Mouse (Mus musculus) CH12.LX (cell line): ENCODE results near the gene Gp5. TPM values are rescaled to one million over a fixed set of nuclear protein-coding genes. Genes with fewer than 3 reads are reported as not detected.

Source experiments
- DNase-seq: peaks from one replicate; pipeline ENCODE4 v3.0.0-alpha.2; 2013; ENCODE audit errors: extremely low read depth
- H3K27ac ChIP-seq: 2 replicates; pipeline ENCODE4 v1.5.1; 2012; ENCODE audit warnings: low read depth, mild to moderate bottlenecking, control low read depth, moderate library complexity; ENCODE audit not compliant: insufficient read depth
- H3K27me3 ChIP-seq: replicated peaks from 2 replicates; pipeline ENCODE3; 2012; ENCODE audit warnings: inconsistent platforms
- H3K36me3 ChIP-seq, 2 experiments: replicated peaks in 1 of 2; 2 replicates each; pipeline versions ENCODE3 to v1.6.1; 2012; ENCODE audit warnings: inconsistent platforms in 1 of 2, low read length in 1 of 2, mild to moderate bottlenecking in 1 of 2, mixed read lengths in 1 of 2, moderate library complexity in 1 of 2; ENCODE audit not compliant: control insufficient read depth in 1 of 2, insufficient read depth in 1 of 2
- H3K4me1 ChIP-seq, 2 experiments: 2 replicates each; pipeline ENCODE4 v1.6.1; 2012; ENCODE audit warnings: inconsistent platforms in 1 of 2, moderate library complexity in 1 of 2; ENCODE audit not compliant: insufficient read depth in 2 of 2, control insufficient read depth in 1 of 2
- H3K4me2 ChIP-seq: 2 replicates; pipeline ENCODE4 v1.6.1; 2012; ENCODE audit warnings: low read depth, mild to moderate bottlenecking, control low read depth; ENCODE audit not compliant: poor library complexity, insufficient read depth, severe bottlenecking
- H3K4me3 ChIP-seq, 3 experiments: fragments of 150-350 bp in 1 of 3; sonication (generic) in 1 of 3; replicated peaks in 1 of 3; 2 replicates each; pipeline versions ENCODE3 to v1.5.1; 2011 to 2012; ENCODE audit warnings: low read depth in 2 of 3, low read length in 2 of 3, mild to moderate bottlenecking in 2 of 3, moderate library complexity in 2 of 3, control low read depth in 1 of 3, improper control_type of control experiment in 1 of 3, inconsistent platforms in 1 of 3, mixed read lengths in 1 of 3; ENCODE audit not compliant: poor library complexity in 1 of 3
- H3K79me2 ChIP-seq: replicated peaks from 2 replicates; pipeline ENCODE4 v1.6.1; 2012; ENCODE audit warnings: mild to moderate bottlenecking, moderate library complexity; ENCODE audit not compliant: control insufficient read depth, poor library complexity, insufficient read depth, severe bottlenecking; ENCODE audit errors: extremely low read depth
- H3K9ac ChIP-seq: 2 replicates; pipeline ENCODE4 v1.6.1; 2012; ENCODE audit warnings: low read depth, mild to moderate bottlenecking, control low read depth, moderate library complexity; ENCODE audit not compliant: insufficient read depth
- H3K9me3 ChIP-seq: replicated peaks from 2 replicates; pipeline ENCODE3; 2012; ENCODE audit warnings: low read length, inconsistent platforms, mixed read lengths
- BHLHE40 ChIP-seq: IDR thresholded peaks from 2 replicates; pipeline ENCODE4 v1.6.1; 2011; ENCODE audit warnings: mild to moderate bottlenecking, low read depth, low read length, improper control_type of control experiment
- CHD1 ChIP-seq: IDR thresholded peaks from 2 replicates; pipeline ENCODE4 v1.6.1; 2012; ENCODE audit warnings: low read depth, low read length, improper control_type of control experiment, inconsistent platforms
- E2F4 ChIP-seq: IDR thresholded peaks from 2 replicates; pipeline ENCODE4 v1.6.1; 2011; ENCODE audit warnings: low read depth, low read length, improper control_type of control experiment; ENCODE audit not compliant: insufficient replicate concordance
- ELF1 ChIP-seq: IDR thresholded peaks from 2 replicates; pipeline ENCODE4 v1.6.1; 2014; ENCODE audit warnings: low read depth, mild to moderate bottlenecking, inconsistent platforms, low read length, improper control_type of control experiment
- GABPA ChIP-seq: IDR thresholded peaks from 2 replicates; pipeline ENCODE4 v1.6.1; 2012; ENCODE audit warnings: low read depth, low read length, improper control_type of control experiment, inconsistent platforms; ENCODE audit not compliant: insufficient replicate concordance
- HCFC1 ChIP-seq: IDR thresholded peaks from 2 replicates; pipeline ENCODE4 v1.6.1; 2012; ENCODE audit warnings: low read depth, mild to moderate bottlenecking, inconsistent platforms, low read length, improper control_type of control experiment
- IRF4 ChIP-seq: IDR thresholded peaks from 2 replicates; pipeline ENCODE4 v1.6.1; 2014; ENCODE audit warnings: low read depth, mild to moderate bottlenecking, inconsistent platforms, low read length, improper control_type of control experiment
- NRF1 ChIP-seq: IDR thresholded peaks from 2 replicates; pipeline ENCODE4 v1.6.1; 2014; ENCODE audit warnings: low read depth, mild to moderate bottlenecking, inconsistent platforms, low read length, improper control_type of control experiment, moderate library complexity
- PAX5 ChIP-seq: IDR thresholded peaks from 2 replicates; pipeline ENCODE4 v1.6.1; 2012; ENCODE audit warnings: low read length, inconsistent platforms, mixed read lengths
- RAD21 ChIP-seq: IDR thresholded peaks from 2 replicates; pipeline ENCODE4 v1.6.1; 2011; ENCODE audit warnings: low read depth, mild to moderate bottlenecking, low read length, improper control_type of control experiment, moderate library complexity
- RCOR1 ChIP-seq: conservative IDR thresholded peaks from 2 replicates; pipeline ENCODE4 v1.6.1; 2012; ENCODE audit warnings: low read depth, mild to moderate bottlenecking, inconsistent platforms, low read length, improper control_type of control experiment
- SIN3A ChIP-seq: IDR thresholded peaks from 2 replicates; pipeline ENCODE4 v1.6.1; 2012; ENCODE audit warnings: low read length, improper control_type of control experiment, inconsistent platforms
- SMC3 ChIP-seq: IDR thresholded peaks from 2 replicates; pipeline ENCODE4 v1.6.1; 2011; ENCODE audit warnings: low read depth, low read length, improper control_type of control experiment
- TBP ChIP-seq: conservative IDR thresholded peaks from 2 replicates; pipeline ENCODE4 v1.6.1; 2011; ENCODE audit warnings: low read depth, low read length, improper control_type of control experiment
- ZKSCAN1 ChIP-seq: IDR thresholded peaks from 2 replicates; pipeline ENCODE4 v1.6.1; 2012; ENCODE audit warnings: low read depth, inconsistent platforms, low read length, improper control_type of control experiment, borderline replicate concordance
- dilution Hi-C: fragments of 300-500 bp; cut with MboI; formaldehyde crosslinking; loops from 2 replicates; pipeline ENCODE4 v1.14.3; 2020; ENCODE audit warnings: low sequenced_read_pairs; ENCODE audit not compliant: extremely low pct_unique_long_range_greater_than_20kb, extremely low pct_ligation_motif_present
- in situ Hi-C: fragments of 300-500 bp; cut with MboI; formaldehyde crosslinking; loops from 3 replicates; pipeline ENCODE4 v1.14.3; 2019; ENCODE audit warnings: low sequenced_read_pairs, low pct_ligation_motif_present, low pct_unique_long_range_greater_than_20kb, mixed read lengths
- polyA plus RNA-seq: library from polyadenylated mRNA; unstranded; fragments of >175 nt; gene quantifications from 2 replicates; pipeline ENCODE4 v1.2.1, GENCODE M21; 2012; ENCODE audit warnings: low read depth; ENCODE audit not compliant: insufficient read length
- total RNA-seq, 2 experiments: library from RNA; depleted of rRNA; stranded (reverse); fragments of 300-350 nt in 1 of 2; fragments of >200 nt in 1 of 2; gene quantifications; 2 replicates each; pipeline ENCODE4 v1.2.3; 2012 to 2014

Gene Gp5
- total and polyA plus RNA-seq, 3 experiments: 0.25 TPM; not detected in 2

- Histone ChIP-seq H3K9me3 (no peaks in the 10 kb centered on the region), H3K79me2 (no peaks in the 10 kb centered on the region), H3K9ac (no peak overlapping the region), H3K4me1 (peaks cover 9 to 19% of the 10 kb centered on the region in 2 experiments), H3K36me3 (no peaks in the 10 kb centered on the region), H3K4me2 (peak overlapping the region; percentile 25; the same call in 1 of the 2 replicates), H3K4me3 (no peak overlapping the region), H3K27me3 (peaks cover 1% of the 10 kb centered on the region), H3K27ac (no peak overlapping the region)
- TF ChIP-seq TBP (no peak), BHLHE40 (peak; percentile 54)
- in situ Hi-C loops: loop anchor here (25.0 kb wide), 2 partner anchors 800 to 1100 kb away; no protein-coding TSS in a partner anchor
- peak; percentile 39 for DNase-seq
- dilution Hi-C loops: no loop called here
Measured at GRCm38 (mm10) chr16:30262157-30262556, 48.4 kb downstream of the Gp5 start.

- no peaks in the 10 kb centered on the region for H3K36me3 ChIP-seq
- dilution Hi-C loops: no loop called here
- no peak overlapping the region for H3K4me2 ChIP-seq
- TF ChIP-seq SIN3A (no peak), ZKSCAN1 (no peak), NRF1 (no peak), ELF1 (no peak), RCOR1 (no peak), IRF4 (no peak), BHLHE40 (no peak), PAX5 (no peak), HCFC1 (no peak), E2F4 (no peak), GABPA (no peak), RAD21 (no peak), CHD1 (no peak), SMC3 (no peak)
- TF ChIP-seq, all 38 proteins: peak for 0
- Histone ChIP-seq H3K27ac (no peak overlapping the region), H3K27me3 (peaks cover 1% of the 10 kb centered on the region), H3K9me3 (no peaks in the 10 kb centered on the region), H3K9ac (no peak overlapping the region), H3K79me2 (no peaks in the 10 kb centered on the region), H3K4me1 (peaks cover 9 to 19% of the 10 kb centered on the region in 2 experiments), H3K4me3 (no peak overlapping the region)
- no peak for DNase-seq
- in situ Hi-C loops: loop anchor here (25.0 kb wide), 2 partner anchors 801 to 1101 kb away; no protein-coding TSS in a partner anchor
Measured at GRCm38 (mm10) chr16:30261341-30261740, 49.2 kb downstream of the Gp5 start.
